Mouse (Mus musculus): ENCODE results near the gene Olfr872. TPM values are rescaled to one million over a fixed set of nuclear protein-coding genes. Genes with fewer than 3 reads are reported as not detected.

Gene Olfr872
- polyA plus RNA-seq, 1 experiment from 2014 or later = not detected

Other genes starting within 250 kb of the Olfr872 start
- not detected in 2 replicates for gene Olfr866, start 209.1 kb upstream of the Olfr872 start, polyA plus RNA-seq (2014; fragmentation: Nextera tagmentation; extraction: Ambion mirVana)
- gene Olfr867, start 179.6 kb upstream of the Olfr872 start, polyA plus RNA-seq (2014; fragmentation: Nextera tagmentation; extraction: Ambion mirVana) = not detected in 2 replicates
- not detected in 2 replicates for gene Olfr868, start 138.5 kb upstream of the Olfr872 start, polyA plus RNA-seq (2014; fragmentation: Nextera tagmentation; extraction: Ambion mirVana)
- gene Olfr869, start 108.1 kb upstream of the Olfr872 start, polyA plus RNA-seq (2014; fragmentation: Nextera tagmentation; extraction: Ambion mirVana) = not detected in 2 replicates
- gene Olfr870, start 63.1 kb upstream of the Olfr872 start, polyA plus RNA-seq (2014; fragmentation: Nextera tagmentation; extraction: Ambion mirVana) = not detected in 2 replicates
- gene Olfr871, start 24.9 kb upstream of the Olfr872 start, polyA plus RNA-seq (2014; fragmentation: Nextera tagmentation; extraction: Ambion mirVana) = not detected in 2 replicates
- not detected in 2 replicates for gene Olfr39, start 45.2 kb downstream of the Olfr872 start, polyA plus RNA-seq (2014; fragmentation: Nextera tagmentation; extraction: Ambion mirVana)
- gene Olfr873, start 61.4 kb downstream of the Olfr872 start, polyA plus RNA-seq (2014; fragmentation: Nextera tagmentation; extraction: Ambion mirVana) = not detected in 2 replicates
- gene Olfr18, start 99.0 kb downstream of the Olfr872 start, polyA plus RNA-seq (2014; fragmentation: Nextera tagmentation; extraction: Ambion mirVana) = not detected in 2 replicates
- 40.5 and 44.3 TPM in 2 replicates for gene Zfp560, start 148.1 kb downstream of the Olfr872 start, polyA plus RNA-seq (2014; fragmentation: Nextera tagmentation; extraction: Ambion mirVana)
- 21.9 and 25.5 TPM in 2 replicates for gene Zfp26, start 223.0 kb downstream of the Olfr872 start, polyA plus RNA-seq (2014; fragmentation: Nextera tagmentation; extraction: Ambion mirVana)